ENCODE assay signal across 8 mouse cellular contexts in genomic region chr7:73540202-73541078, GRCm38 (mm10). TPM values are rescaled to one million over a fixed set of nuclear protein-coding genes. Genes with fewer than 3 reads are reported as not detected.
DNase-seq lines count a peak whose midpoint lies in the region; ATAC-seq and TF ChIP-seq lines count a peak whose summit lies in the region.

No protein-coding gene starts in this region.

- TF ChIP-seq POLR2A in cortical plate, adult 2 months (IDR thresholded peaks at IDR 0.05; ENCODE audit: extremely low read depth, insufficient read depth, low read length), result no peak

- under 1% methylated on average over 12 of the region's 12 CpGs for WGBS in lung, embryonic 14.5 days
- 1% methylated on average over 12 of the region's 12 CpGs for WGBS in intestine, embryonic 14.5 days
- WGBS in neural tube, embryonic 12.5 days, result 3% methylated on average over 12 of the region's 12 CpGs

- no peaks in the 10 kb centered on the region for H3K9me3 ChIP-seq in lung, embryonic 14.5 days (ENCODE audit: low read depth, low read length)
- no peaks in the 10 kb centered on the region for H3K9me3 ChIP-seq in intestine, embryonic 14.5 days (ENCODE audit: control insufficient read depth, low read length)
- H3K9me3 ChIP-seq in neural tube, embryonic 12.5 days, result no peaks in the 10 kb centered on the region

- peak overlapping the region; percentile 96 for H3K9ac ChIP-seq in lung, embryonic 14.5 days
- H3K9ac ChIP-seq in intestine, embryonic 14.5 days (ENCODE audit: low read length), result peak overlapping the region; percentile 96
- peak overlapping the region; percentile 53 for H3K9ac ChIP-seq in neural tube, embryonic 12.5 days

- H3K4me1 ChIP-seq in lung, embryonic 14.5 days (ENCODE audit: insufficient read depth), result peaks cover 12% of the 10 kb centered on the region
- peaks cover 8% of the 10 kb centered on the region for H3K4me1 ChIP-seq in cortical plate, adult 2 months (ENCODE audit: control insufficient read depth, insufficient read depth, low read length)
- peaks cover 14% of the 10 kb centered on the region for H3K4me1 ChIP-seq in intestine, embryonic 14.5 days (replicated peaks; ENCODE audit: control insufficient read depth, insufficient read depth, low read length)
- H3K4me1 ChIP-seq in neural tube, embryonic 12.5 days, result peaks cover 5% of the 10 kb centered on the region; the same call in 1 of the 2 replicates

- H3K27ac ChIP-seq in lung, embryonic 14.5 days (ENCODE audit: low read depth), result peak overlapping the region; percentile 100
- peak overlapping the region; percentile 90; the same call in 1 of the 2 replicates for H3K27ac ChIP-seq in cortical plate, adult 2 months (ENCODE audit: insufficient read depth, low read length)
- H3K27ac ChIP-seq in intestine, embryonic 14.5 days (ENCODE audit: low read depth), result peak overlapping the region; percentile 99
- no peak overlapping the region for H3K27ac ChIP-seq in neural tube, embryonic 12.5 days

- H3K36me3 ChIP-seq in lung, embryonic 14.5 days (ENCODE audit: insufficient read depth), result peaks cover 37% of the 10 kb centered on the region
- H3K36me3 ChIP-seq in intestine, embryonic 14.5 days (ENCODE audit: control insufficient read depth, insufficient read depth, low read length), result peaks cover 22% of the 10 kb centered on the region
- peaks cover 6% of the 10 kb centered on the region for H3K36me3 ChIP-seq in neural tube, embryonic 12.5 days

- H3K27me3 ChIP-seq in lung, embryonic 14.5 days (ENCODE audit: insufficient read depth, low read length), result no peaks in the 10 kb centered on the region
- H3K27me3 ChIP-seq in intestine, embryonic 14.5 days (replicated peaks; ENCODE audit: control insufficient read depth, insufficient read depth, low read length), result no peaks in the 10 kb centered on the region
- no peaks in the 10 kb centered on the region for H3K27me3 ChIP-seq in neural tube, embryonic 12.5 days (replicated peaks)

- TF ChIP-seq CTCF in lung, embryonic 14.5 days (IDR thresholded peaks at IDR 0.05; ENCODE audit: low read depth), result no peak
- no peak for TF ChIP-seq CTCF in cortical plate, adult 2 months (IDR thresholded peaks at IDR 0.05; ENCODE audit: extremely low read depth, insufficient read depth, low read length)

- peak overlapping the region; percentile 66 for H3K4me2 ChIP-seq in lung, embryonic 14.5 days
- peak overlapping the region; percentile 67 for H3K4me2 ChIP-seq in intestine, embryonic 14.5 days (ENCODE audit: low read length)
- peak overlapping the region; percentile 54 for H3K4me2 ChIP-seq in neural tube, embryonic 12.5 days (replicated peaks)

- peak; percentile 68 for DNase-seq in lung, embryonic 14.5 days
- DNase-seq in lung, postnatal 36 days, result no peak
- no peak for DNase-seq in intestine, embryonic 14.5 days (ENCODE audit: low spot score)
- DNase-seq in urinary bladder, adult 18-20 months (ENCODE audit: low spot score in 2 of 2), result no peak
- DNase-seq in spleen, postnatal 4 days (ENCODE audit: low spot score in 2 of 2), result no peak
- no peak for DNase-seq in kidney, postnatal 14 days

- ATAC-seq in lung, embryonic 14.5 days (ENCODE audit: insufficient read depth), result no peak
- ATAC-seq in intestine, embryonic 14.5 days (replicated peaks; ENCODE audit: low FRiP score, low TSS enrichment, low read depth), result no peak
- no peak for ATAC-seq in neural tube, embryonic 12.5 days (ENCODE audit: low FRiP score, low read depth)

- peak overlapping the region; percentile 57 for H3K4me3 ChIP-seq in lung, embryonic 14.5 days (ENCODE audit: low read depth, low read length)
- H3K4me3 ChIP-seq in cortical plate, adult 2 months (ENCODE audit: insufficient read depth, low read length), result peak overlapping the region; percentile 70
- H3K4me3 ChIP-seq in intestine, embryonic 14.5 days (ENCODE audit: low read depth, low read length), result peak overlapping the region; percentile 81
- peak overlapping the region; percentile 47 for H3K4me3 ChIP-seq in neural tube, embryonic 12.5 days

RNA-seq across cellular contexts. Expression of gene Chd2, which starts 1.2 kb away (rescaled TPM):
- 58.7 and 62.1 TPM in 2 replicates for polyA plus RNA-seq in lung, embryonic 14.5 days (2014; fragmentation: Nextera tagmentation; extraction: Ambion mirVana)
- polyA plus RNA-seq in cortical plate, adult 2 months (2012; rRNA removed), result 31.6 and 33.5 TPM in 2 replicates
- 50.5 and 68.2 TPM in 2 replicates for polyA plus RNA-seq in intestine, embryonic 14.5 days (2014; fragmentation: Nextera tagmentation; extraction: Ambion mirVana)
- 41.5 and 59.7 TPM in 2 replicates for polyA plus RNA-seq in neural tube, embryonic 12.5 days (2016; fragmentation: Nextera tagmentation; extraction: Ambion mirVana)
